Mouse (Mus musculus): Measurements from ENCODE around the gene Ino80.

The Ino80 gene

GRCm38 (mm10) chr2:119436988-119437387 lies 40.5 kb downstream of the Ino80 start:
- peak; percentile 13 for DNase-seq

DNA sequence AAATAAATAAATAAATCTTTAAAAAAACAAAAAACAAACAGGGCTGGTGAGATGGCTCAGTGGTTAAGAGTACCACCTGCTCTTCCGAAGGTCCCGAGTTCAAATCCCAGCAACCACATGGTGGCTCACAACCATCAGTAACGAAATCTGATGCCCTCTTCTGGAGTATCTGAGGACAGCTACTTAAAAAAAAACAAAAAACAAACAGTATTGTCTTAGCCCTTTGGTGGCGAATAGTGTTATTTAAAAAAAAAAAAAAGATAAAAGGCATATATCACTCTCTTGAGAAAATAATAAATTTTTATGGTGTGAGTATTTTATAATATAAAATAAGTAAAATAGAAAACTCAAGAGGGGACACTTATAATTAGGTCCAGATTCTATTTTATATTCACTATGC lies 41.0 kb downstream of the Ino80 start:
- no peak for DNase-seq

DNA sequence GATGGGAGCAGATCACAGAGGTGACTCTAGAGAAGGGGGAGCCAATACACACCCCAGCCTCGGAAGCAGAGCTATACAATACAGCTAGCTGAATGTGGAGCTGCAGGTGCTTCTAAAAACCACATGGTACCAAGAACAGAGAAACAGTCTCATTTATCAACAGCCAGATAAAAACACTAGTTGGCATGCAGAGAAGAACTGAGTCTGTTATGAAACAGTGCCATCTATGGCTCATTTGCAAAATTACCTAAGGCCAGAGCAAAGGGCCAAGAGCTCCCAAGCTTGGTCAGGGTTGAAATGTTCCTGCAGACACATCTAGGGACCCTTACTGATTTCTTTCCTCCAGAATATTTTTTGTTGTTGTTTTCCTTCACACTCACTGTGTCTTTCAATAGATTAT lies 63.7 kb downstream of the Ino80 start:
- no peak for DNase-seq

DNA sequence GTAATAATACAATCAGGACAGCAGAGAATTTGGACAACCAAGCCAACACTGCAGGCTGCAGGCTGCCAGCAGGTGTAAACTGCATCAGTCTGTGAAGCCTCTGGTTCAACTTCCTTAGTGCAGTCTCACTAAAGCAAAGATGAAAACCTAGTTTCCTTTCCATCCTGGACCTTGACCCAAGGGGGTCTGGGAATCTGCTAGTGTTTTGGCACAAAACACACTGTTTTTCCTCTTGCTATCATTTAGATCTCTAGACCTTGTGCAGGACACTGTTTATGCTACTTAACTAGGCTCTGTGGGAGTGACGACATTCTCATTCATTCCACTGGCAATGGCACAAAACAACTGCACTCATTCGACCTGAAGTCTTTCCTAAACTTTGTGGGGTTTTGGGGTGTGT lies 65.8 kb downstream of the Ino80 start:
- DNase-seq, result no peak

DNA sequence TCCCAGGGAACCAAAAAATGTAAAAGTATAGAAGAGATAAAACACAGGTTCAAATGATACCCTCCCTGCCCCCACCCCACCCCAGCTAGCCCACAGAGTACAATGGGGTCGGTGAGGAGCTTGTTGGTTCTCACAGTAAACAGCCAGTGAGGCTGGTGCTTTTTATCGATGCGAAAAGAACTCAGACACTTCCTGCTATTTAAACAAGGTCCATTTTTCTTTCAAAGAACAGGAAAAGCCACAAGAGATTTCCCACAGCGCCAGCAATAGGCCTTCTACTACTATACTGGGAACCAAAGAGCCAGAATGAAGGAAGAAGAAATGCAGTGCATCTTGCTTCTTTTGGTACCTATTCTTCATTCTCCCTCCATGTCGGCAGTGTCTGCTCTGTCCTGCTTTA lies 66.5 kb downstream of the Ino80 start:
- DNase-seq, result no peak

- no peak for DNase-seq
These were observed 68.8 kb downstream of the Ino80 start for GRCm38 (mm10) chr2:119408733-119409132.

GRCm38 (mm10) chr2:119408278-119408677 lies 69.2 kb downstream of the Ino80 start:
- peak; percentile 48 for DNase-seq

- no peak for DNase-seq
These were observed 78.2 kb downstream of the Ino80 start for GRCm38 (mm10) chr2:119399313-119399712.

GRCm38 (mm10) chr2:119398665-119399064 lies 78.8 kb downstream of the Ino80 start:
- peak; percentile 18 for DNase-seq

- no peak for DNase-seq
These were observed 79.2 kb downstream of the Ino80 start for GRCm38 (mm10) chr2:119398252-119398651.

GRCm38 (mm10) chr2:119389992-119390391 lies 87.5 kb downstream of the Ino80 start:
- DNase-seq, result no peak

DNA sequence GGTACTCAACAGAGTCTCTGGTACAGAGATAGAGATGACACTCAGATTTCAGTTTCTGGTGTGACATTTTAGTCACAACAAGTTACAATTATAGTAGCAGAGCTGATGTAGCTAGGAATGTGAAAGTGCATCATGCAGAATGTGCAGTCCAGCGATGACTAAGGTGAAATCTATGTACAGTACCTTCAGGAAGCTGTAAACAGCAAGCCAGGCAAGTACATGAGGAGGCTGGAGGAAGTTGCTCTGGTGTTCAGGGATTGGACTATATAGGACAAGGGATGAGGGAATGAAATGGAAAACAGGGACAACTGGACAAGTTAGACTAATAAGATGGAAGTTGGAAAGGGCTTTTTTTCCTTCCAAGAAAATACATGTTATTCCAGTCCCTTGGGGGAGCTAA lies 89.2 kb downstream of the Ino80 start:
- no peak for DNase-seq

GRCm38 (mm10) chr2:119379455-119379854 lies 98.0 kb downstream of the Ino80 start:
- DNase-seq, result no peak

DNA sequence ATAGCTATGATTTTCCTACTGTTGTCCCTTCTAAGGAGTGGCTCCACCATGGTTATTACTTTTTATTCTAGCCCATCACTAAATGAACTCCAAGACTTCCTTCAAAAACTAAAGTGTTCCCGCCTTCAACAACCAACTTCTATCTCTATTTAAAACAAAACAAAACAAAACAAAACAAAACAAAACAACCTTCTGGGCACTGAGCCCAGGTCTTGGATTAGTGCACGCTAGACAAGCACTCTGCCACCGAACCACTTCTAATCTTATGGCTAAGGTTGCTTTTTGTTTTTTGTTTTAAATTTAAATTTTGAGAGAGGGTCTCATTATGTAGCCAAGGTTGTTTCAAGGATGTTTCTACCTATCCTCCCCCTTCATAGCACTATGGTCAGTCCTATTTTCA lies 99.7 kb downstream of the Ino80 start:
- DNase-seq, result no peak

GRCm38 (mm10) chr2:119377286-119377685 lies 100.2 kb downstream of the Ino80 start:
- peak; percentile 38 for DNase-seq

GRCm38 (mm10) chr2:119370116-119370515 lies 107.4 kb downstream of the Ino80 start:
- no peak for DNase-seq

GRCm38 (mm10) chr2:119367346-119367745 lies 110.1 kb downstream of the Ino80 start:
- no peak for DNase-seq

DNA sequence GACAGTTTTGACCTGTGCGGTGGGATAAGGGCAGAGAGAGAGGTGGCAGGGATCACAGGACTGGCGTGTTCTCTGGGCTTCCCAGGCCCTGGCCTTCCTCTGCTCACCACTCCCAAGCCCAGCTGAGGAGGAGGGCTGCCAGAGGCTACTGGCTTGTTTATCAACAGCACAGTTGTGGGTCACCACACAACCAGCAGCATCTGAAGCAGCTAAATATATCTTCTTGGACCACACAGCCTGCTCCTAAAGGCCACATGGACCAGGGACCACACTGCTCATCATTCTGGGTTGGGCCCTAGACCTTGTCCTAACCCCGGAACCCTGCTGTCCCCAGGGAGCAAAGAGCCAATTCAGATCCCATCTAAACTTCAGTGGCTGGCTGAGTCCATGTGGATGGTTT lies 112.5 kb downstream of the Ino80 start:
- DNase-seq, result no peak

- DNase-seq, result no peak
These were observed 117.7 kb downstream of the Ino80 start for GRCm38 (mm10) chr2:119359721-119360291.

- no peak for DNase-seq
These were observed 119.2 kb downstream of the Ino80 start for GRCm38 (mm10) chr2:119358249-119358648.

- no peak for DNase-seq
These were observed 120.7 kb downstream of the Ino80 start for GRCm38 (mm10) chr2:119356805-119357204.

GRCm38 (mm10) chr2:119356310-119356709 lies 121.2 kb downstream of the Ino80 start:
- no peak for DNase-seq

DNA sequence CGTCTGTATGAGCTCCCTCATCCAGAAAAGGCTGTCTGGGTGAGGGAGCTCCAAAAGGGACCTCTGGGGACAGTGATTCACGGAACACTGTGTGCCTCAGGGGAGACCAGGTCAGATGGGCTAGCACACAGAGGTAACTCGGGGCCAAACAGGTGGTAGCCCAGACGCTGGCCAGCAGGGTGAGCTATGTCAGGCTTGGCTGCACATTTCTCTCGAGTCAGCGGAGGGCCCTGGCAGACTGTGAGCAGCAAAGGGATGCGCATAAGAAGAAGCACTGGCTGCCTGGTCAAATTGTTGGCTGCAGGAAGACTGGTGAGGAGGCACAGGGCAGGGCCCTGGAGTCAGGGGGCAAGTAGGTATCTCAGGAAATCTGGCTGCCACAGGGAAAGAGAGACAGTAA lies 121.8 kb downstream of the Ino80 start:
- peak; percentile 71 for DNase-seq

GRCm38 (mm10) chr2:119355089-119355488 lies 122.4 kb downstream of the Ino80 start:
- DNase-seq, result peak; percentile 26

GRCm38 (mm10) chr2:119353707-119354106 lies 123.8 kb downstream of the Ino80 start:
- no peak for DNase-seq
